Mouse (Mus musculus): ENCODE data around the gene Letm1.

- TF ChIP-seq POLR2A (IDR thresholded peaks at IDR 0.05; ENCODE audit: extremely low read depth, insufficient read depth, low read length) (no peak), CTCF (IDR thresholded peaks at IDR 0.05; ENCODE audit: low read depth, low read length) (no peak)
Observed at GRCm38 (mm10) chr5:33826001-33826400, 43.4 kb upstream of the Letm1 start.
